Mouse (Mus musculus) embryonic facial prominence, embryonic 14.5 days (tissue): ENCODE results near the gene Tmprss3. TPM values are rescaled to one million over a fixed set of nuclear protein-coding genes. Genes with fewer than 3 reads are reported as not detected.

Source experiments
- ATAC-seq: fragments of 200-750 bp; cut with Nextera tagmentation; 2 replicates; pipeline ENCODE4 v1.8.0; 2017; ENCODE audit warnings: low read depth, moderate number of reproducible peaks, moderate TSS enrichment
- DNase-seq: peaks from one replicate; pipeline ENCODE4 v3.0.0-alpha.2; 2015; ENCODE audit warnings: low spot score
- H3K27ac ChIP-seq: fragments of 300-500 bp; sonication (generic); replicated peaks from 2 replicates; pipeline ENCODE4 v1.5.1; 2014; ENCODE audit warnings: low read depth, mild to moderate bottlenecking, low read length, moderate library complexity
- H3K27me3 ChIP-seq: fragments of 300-500 bp; sonication (generic); replicated peaks from 2 replicates; pipeline ENCODE4 v1.6.1; 2014; ENCODE audit warnings: low read length; ENCODE audit not compliant: control insufficient read depth, insufficient read depth
- H3K36me3 ChIP-seq: fragments of 300-500 bp; sonication (generic); 2 replicates; pipeline ENCODE4 v1.6.1; 2014; ENCODE audit warnings: low read length, mixed read lengths; ENCODE audit not compliant: control insufficient read depth, insufficient read depth
- H3K4me1 ChIP-seq: fragments of 300-500 bp; sonication (generic); 2 replicates; pipeline ENCODE4 v1.6.1; 2014; ENCODE audit warnings: antibody characterized with exemption, low read length; ENCODE audit not compliant: control insufficient read depth, insufficient read depth
- H3K4me2 ChIP-seq: fragments of 300-500 bp; sonication (generic); 2 replicates; pipeline ENCODE4 v1.6.1; 2014; ENCODE audit warnings: low read depth, mild to moderate bottlenecking, low read length, moderate library complexity, mixed read lengths
- H3K4me3 ChIP-seq: fragments of 300-500 bp; sonication (generic); 2 replicates; pipeline ENCODE4 v1.5.1; 2014; ENCODE audit warnings: low read depth, mild to moderate bottlenecking, low read length
- H3K9ac ChIP-seq: fragments of 300-500 bp; sonication (generic); 2 replicates; pipeline ENCODE4 v1.6.1; 2014; ENCODE audit warnings: low read depth, mild to moderate bottlenecking, low read length, moderate library complexity, mixed read lengths
- H3K9me3 ChIP-seq: fragments of 300-500 bp; sonication (generic); 2 replicates; pipeline ENCODE4 v1.6.1; 2016; ENCODE audit warnings: low read length; ENCODE audit not compliant: control insufficient read depth
- WGBS: fragments of 180-500 bp; shearing (Covaris S2); extraction: QIAGEN DNeasy Blood & Tissue Kit; methylation state at CpG from one replicate; pipeline ENCODE4 v1.1.7; 2014; 5-methylcytosine and 5-hydroxymethylcytosine counted together
- polyA plus RNA-seq: library from polyadenylated mRNA; unstranded; fragments of >200 nt; fragmentation: Nextera tagmentation; extraction: Ambion mirVana; gene quantifications from 2 replicates; pipeline ENCODE4 v1.2.1, GENCODE M21; 2014

Tmprss3 gene
- polyA plus RNA-seq, 1 experiment from 2014 or later: 0.21 TPM

DNA sequence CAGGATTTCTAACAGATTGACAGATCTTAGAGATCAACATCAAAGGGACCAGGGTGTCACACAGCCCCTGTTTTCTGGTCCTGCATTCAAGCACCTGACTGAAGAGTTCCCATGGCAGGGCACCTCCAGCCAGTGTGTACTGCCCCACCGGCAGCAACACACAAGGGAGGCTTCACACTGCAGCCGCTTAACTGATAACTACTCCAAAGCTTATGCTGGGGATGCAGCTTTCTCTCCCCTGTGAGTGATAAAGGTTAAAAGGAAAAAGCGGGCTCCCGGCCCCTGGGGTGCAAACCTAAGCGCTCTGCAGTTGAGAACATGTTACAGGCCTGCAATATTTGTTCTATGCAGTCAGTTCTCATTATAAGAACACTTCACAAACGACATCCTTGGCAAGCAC, 33.0 kb upstream of the Tmprss3 start:
- H3K4me2 ChIP-seq: no peak overlapping the region
- 51% methylated on average over 6 of the region's 6 CpGs for WGBS
- H3K27me3 ChIP-seq: no peaks in the 10 kb centered on the region
- no peak overlapping the region for H3K9ac ChIP-seq
- H3K36me3 ChIP-seq: no peaks in the 10 kb centered on the region
- ATAC-seq (no peak), DNase-seq (no peak)
- no peaks in the 10 kb centered on the region for H3K9me3 ChIP-seq
- peaks cover 7% of the 10 kb centered on the region; the same call in 1 of the 2 replicates for H3K4me1 ChIP-seq
- no peak overlapping the region for H3K27ac ChIP-seq
- H3K4me3 ChIP-seq: no peak overlapping the region

DNA sequence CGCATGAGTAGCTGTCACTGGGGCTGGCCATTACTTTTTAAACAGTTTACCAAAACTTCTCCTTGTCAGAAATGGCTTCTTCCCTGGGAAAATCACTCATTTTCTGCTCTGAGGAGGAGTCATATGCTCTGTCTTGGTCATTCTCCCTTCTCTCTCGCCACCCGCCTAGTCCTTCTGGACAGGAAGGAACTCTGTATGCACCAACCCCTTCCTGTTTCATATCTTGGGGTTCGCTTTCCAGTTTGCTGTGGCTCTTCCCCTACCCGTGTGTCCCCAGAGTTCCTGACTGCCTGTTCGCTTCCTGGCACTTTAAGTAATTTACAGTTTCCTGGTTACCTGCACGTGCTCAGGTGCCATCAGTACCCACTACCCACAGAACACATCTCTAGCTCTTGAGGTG, 28.2 kb upstream of the Tmprss3 start:
- H3K36me3 ChIP-seq: no peaks in the 10 kb centered on the region
- no peak overlapping the region for H3K27ac ChIP-seq
- no peak overlapping the region for H3K9ac ChIP-seq
- H3K4me3 ChIP-seq: no peak overlapping the region
- WGBS: 85% methylated on average over 7 of the region's 7 CpGs
- DNase-seq (no peak), ATAC-seq (no peak)
- H3K27me3 ChIP-seq: no peaks in the 10 kb centered on the region
- H3K9me3 ChIP-seq: no peaks in the 10 kb centered on the region
- H3K4me2 ChIP-seq: no peak overlapping the region
- peaks cover 6% of the 10 kb centered on the region; the same call in 1 of the 2 replicates for H3K4me1 ChIP-seq

DNA sequence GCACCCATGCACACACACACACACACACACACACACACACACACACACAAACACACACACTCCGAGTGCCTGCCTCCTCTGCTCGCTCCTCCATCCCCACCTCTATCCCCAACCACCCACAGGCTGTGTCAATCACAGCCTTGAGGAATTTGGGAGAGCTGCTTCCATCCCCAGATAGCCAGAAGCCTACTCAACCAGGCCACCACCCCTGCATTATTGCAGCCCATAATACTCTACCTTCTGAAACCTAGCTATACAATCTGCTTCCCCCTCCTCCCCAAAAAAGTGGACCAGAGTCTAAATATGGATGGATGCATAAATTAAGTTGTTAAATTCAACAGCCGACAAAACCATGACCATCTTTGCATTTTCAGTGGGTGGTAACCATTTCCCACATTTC, 27.6 kb upstream of the Tmprss3 start:
- H3K4me1 ChIP-seq: 0 out of 2 replicates have a peak, but pooled peaks cover 3% of the 10 kb centered on the region

DNA sequence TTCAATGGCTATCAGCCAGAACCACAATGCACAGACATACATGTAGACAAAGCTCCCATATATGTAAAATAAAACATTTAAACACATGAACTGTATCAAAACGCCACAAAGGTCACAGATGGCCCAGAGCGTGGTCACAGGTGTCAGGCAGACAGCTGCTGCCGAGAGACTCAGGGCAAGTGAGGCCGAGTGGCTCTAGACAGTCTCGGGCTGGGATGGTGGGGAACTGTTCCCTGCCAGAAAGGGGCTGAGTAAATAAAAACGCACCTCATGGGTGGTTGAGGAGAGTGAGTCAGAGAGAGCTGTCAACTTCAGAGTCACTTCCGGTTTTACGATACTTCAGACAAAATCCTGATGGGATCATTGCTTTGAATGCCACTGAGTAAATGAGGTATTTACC, 25.8 kb upstream of the Tmprss3 start:
- DNase-seq (no peak), ATAC-seq (no peak)
- Histone ChIP-seq H3K9ac (no peak overlapping the region), H3K4me2 (no peak overlapping the region), H3K9me3 (no peaks in the 10 kb centered on the region), H3K36me3 (no peaks in the 10 kb centered on the region), H3K27me3 (no peaks in the 10 kb centered on the region), H3K4me3 (no peak overlapping the region), H3K27ac (no peak overlapping the region), H3K4me1 (0 out of 2 replicates have a peak, but pooled peaks cover 3% of the 10 kb centered on the region)
- WGBS: 69% methylated on average over 8 of the region's 8 CpGs

More for the DNA sequence above, 27.6 kb upstream of the Tmprss3 start:
- Histone ChIP-seq H3K36me3 (no peaks in the 10 kb centered on the region), H3K27me3 (no peaks in the 10 kb centered on the region), H3K9me3 (no peaks in the 10 kb centered on the region), H3K4me3 (no peak overlapping the region), H3K27ac (no peak overlapping the region), H3K9ac (no peak overlapping the region), H3K4me2 (no peak overlapping the region)
- WGBS: 72% methylated on average over 3 of the region's 3 CpGs
- ATAC-seq (no peak), DNase-seq (no peak)

DNA sequence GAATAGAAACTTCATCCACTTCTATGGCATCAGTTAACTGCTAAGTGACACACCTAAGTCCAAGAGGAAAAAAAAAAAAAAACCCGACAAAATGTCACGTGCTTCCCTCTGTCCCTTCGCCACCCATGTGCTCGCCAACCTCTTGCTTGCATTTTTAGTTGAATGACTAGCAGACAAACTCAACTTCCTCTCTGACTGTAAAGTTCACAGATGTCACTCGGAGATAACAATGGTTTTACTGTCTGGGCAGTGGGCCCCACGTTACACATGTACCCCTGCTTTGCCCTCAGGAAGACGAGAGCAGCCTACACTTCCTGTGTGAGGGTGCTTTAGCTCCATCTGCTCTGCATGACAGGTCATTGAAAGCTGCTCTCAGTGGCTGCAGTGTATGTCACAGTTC, 25.1 kb upstream of the Tmprss3 start:
- 0 out of 2 replicates have a peak, but pooled peaks cover 3% of the 10 kb centered on the region for H3K4me1 ChIP-seq
- H3K36me3 ChIP-seq: no peaks in the 10 kb centered on the region
- no peak overlapping the region for H3K27ac ChIP-seq
- no peak for ATAC-seq
- H3K27me3 ChIP-seq: no peaks in the 10 kb centered on the region
- H3K9me3 ChIP-seq: no peaks in the 10 kb centered on the region
- no peak overlapping the region for H3K4me3 ChIP-seq
- H3K9ac ChIP-seq: no peak overlapping the region
- no peak overlapping the region for H3K4me2 ChIP-seq
- DNase-seq: peak; percentile 21
- 44% methylated on average over 7 of the region's 7 CpGs for WGBS

DNA sequence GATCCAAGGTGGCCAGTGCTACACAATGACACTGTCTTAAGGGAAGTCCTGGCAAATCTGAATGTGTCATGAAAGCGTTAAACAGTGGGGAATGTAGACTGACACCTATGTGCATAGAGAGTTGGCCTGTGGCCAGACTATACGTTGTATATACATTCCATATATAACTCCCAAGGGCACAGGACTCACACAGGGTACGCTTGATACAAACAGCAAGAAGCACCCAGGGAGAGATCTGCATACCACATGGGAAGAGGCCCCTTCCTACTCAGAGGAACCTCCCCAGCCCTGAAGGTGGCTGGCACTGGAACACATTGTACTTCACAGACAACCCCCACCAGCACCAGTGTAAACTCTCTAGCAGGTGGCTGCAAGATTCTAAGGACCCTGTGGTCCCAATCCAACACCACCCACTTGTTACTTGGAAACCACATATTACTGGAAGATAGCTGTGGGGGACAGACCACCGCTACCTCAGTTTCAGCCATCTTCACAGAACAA, 24.1 kb upstream of the Tmprss3 start:
- no peak overlapping the region for H3K4me3 ChIP-seq
- H3K4me2 ChIP-seq: no peak overlapping the region
- no peaks in the 10 kb centered on the region for H3K36me3 ChIP-seq
- H3K4me1 ChIP-seq: 0 out of 2 replicates have a peak, but pooled peaks cover 3% of the 10 kb centered on the region
- H3K9ac ChIP-seq: no peak overlapping the region
- DNase-seq (peak; percentile 41), ATAC-seq (no peak)
- WGBS: 53% methylated on average over 4 of the region's 4 CpGs
- no peaks in the 10 kb centered on the region for H3K9me3 ChIP-seq
- H3K27ac ChIP-seq: no peak overlapping the region
- H3K27me3 ChIP-seq: no peaks in the 10 kb centered on the region

DNA sequence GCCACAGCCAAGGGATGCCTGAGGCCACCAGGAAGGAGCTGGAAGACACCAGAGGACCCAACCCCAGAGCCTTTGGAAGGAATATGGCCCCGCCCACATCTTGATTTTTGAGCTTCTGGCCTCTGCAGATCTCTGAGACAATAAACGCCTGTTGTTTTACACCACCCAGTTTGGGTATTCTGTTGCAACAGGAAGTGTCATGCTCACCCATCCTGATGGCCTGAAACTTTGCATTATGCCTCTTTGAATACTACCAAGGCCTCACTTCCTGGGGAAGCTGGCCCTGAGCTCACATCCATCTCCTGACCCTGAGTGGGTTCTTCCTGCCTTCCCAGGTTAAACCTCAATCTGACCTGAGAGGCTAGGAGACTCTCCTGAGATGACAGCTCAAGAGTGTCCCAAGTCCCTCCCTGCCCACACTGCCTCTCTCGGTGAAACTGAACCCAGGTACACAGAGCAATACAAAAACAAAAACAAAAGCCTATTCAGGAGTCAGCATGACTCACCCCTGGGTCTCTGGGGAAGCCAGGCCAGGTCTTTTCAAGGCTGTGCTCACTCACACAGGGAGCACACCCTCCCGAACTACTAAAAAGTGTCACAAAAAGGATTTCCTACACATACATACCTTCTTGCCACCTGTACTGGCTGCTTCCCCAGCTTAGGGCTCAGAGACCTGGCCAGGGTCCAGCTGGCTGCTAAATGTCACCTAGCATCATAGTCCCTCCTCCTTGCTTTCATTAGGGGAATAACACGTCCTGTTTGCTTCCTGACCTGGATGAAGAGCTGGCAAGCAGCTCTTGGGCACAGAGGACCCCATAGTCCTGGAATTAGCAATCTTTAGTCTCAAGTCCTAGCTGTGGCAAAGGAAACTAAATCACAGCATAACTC, 17.5 kb upstream of the Tmprss3 start:
- no peak overlapping the region; the same call in 1 of the 2 replicates for H3K27ac ChIP-seq
- H3K9me3 ChIP-seq: no peaks in the 10 kb centered on the region
- 37% methylated on average over 5 of the region's 5 CpGs for WGBS
- H3K36me3 ChIP-seq: no peaks in the 10 kb centered on the region
- peak; percentile 72; the same call in 1 of the 2 replicates for ATAC-seq
- no peak overlapping the region for H3K4me3 ChIP-seq
- H3K9ac ChIP-seq: no peak overlapping the region
- no peak overlapping the region for H3K4me2 ChIP-seq
- DNase-seq: peak; percentile 34
- no peaks in the 10 kb centered on the region for H3K4me1 ChIP-seq
- no peaks in the 10 kb centered on the region for H3K27me3 ChIP-seq

DNA sequence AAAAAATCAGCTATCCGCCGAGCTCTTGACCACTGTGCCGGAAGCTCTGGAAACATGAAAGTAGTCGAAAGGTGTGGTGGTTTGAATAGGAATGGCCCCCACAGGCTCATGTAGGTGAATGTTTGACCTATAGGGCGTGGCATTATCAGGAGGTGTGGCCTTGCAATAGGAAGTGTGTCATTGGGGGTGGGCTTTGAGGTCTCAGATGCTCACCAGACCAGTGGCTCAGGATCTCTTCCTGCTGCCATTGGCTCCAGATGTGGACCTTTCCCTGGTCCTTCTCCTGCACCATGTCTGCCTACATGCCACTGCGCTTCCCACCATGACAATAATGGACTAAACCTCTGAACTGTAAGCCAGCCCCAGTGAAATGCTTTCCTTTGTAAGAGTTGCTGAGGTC, 13.1 kb upstream of the Tmprss3 start:
- no peaks in the 10 kb centered on the region for H3K27me3 ChIP-seq
- H3K9ac ChIP-seq: no peak overlapping the region
- no peak for ATAC-seq
- 86% methylated on average over 6 of the region's 6 CpGs for WGBS
- H3K27ac ChIP-seq: no peak overlapping the region
- H3K4me2 ChIP-seq: no peak overlapping the region
- no peak for DNase-seq
- H3K9me3 ChIP-seq: no peaks in the 10 kb centered on the region
- H3K36me3 ChIP-seq: no peaks in the 10 kb centered on the region
- H3K4me3 ChIP-seq: no peak overlapping the region
- H3K4me1 ChIP-seq: no peaks in the 10 kb centered on the region
